Mouse (Mus musculus) intestine, embryonic 16.5 days (tissue): ENCODE data around the gene Ankk1. TPM values are rescaled to one million over a fixed set of nuclear protein-coding genes. Genes with fewer than 3 reads are reported as not detected.

ENCODE experiments used
- ATAC-seq: fragments of 200-750 bp; cut with Nextera tagmentation; 2 replicates; pipeline ENCODE4 v1.8.0; 2017; ENCODE audit warnings: moderate TSS enrichment, moderate library complexity
- H3K27ac ChIP-seq: fragments of 300-500 bp; sonication (generic); 2 replicates; pipeline ENCODE4 v1.5.1; 2014; ENCODE audit warnings: mild to moderate bottlenecking, low read length
- H3K27me3 ChIP-seq: fragments of 300-500 bp; sonication (generic); replicated peaks from 2 replicates; pipeline ENCODE4 v1.6.1; 2014; ENCODE audit warnings: low read length, control low read depth, mixed read lengths; ENCODE audit not compliant: control insufficient read depth, insufficient read depth
- H3K36me3 ChIP-seq: fragments of 300-500 bp; sonication (generic); 2 replicates; pipeline ENCODE4 v1.6.1; 2014; ENCODE audit warnings: low read length, control low read depth; ENCODE audit not compliant: control insufficient read depth, insufficient read depth
- H3K4me1 ChIP-seq: fragments of 300-500 bp; sonication (generic); 2 replicates; pipeline ENCODE4 v1.6.1; 2014; ENCODE audit warnings: low read length, control low read depth, mixed read lengths; ENCODE audit not compliant: control insufficient read depth, insufficient read depth
- H3K4me2 ChIP-seq: fragments of 300-500 bp; sonication (generic); 2 replicates; pipeline ENCODE4 v1.6.1; 2014; ENCODE audit warnings: low read depth, low read length, control low read depth
- H3K4me3 ChIP-seq: fragments of 300-500 bp; sonication (generic); 2 replicates; pipeline ENCODE4 v1.5.1; 2014; ENCODE audit warnings: mild to moderate bottlenecking, low read length
- H3K9ac ChIP-seq: fragments of 300-500 bp; sonication (generic); 2 replicates; pipeline ENCODE4 v1.6.1; 2014; ENCODE audit warnings: low read depth, low read length
- H3K9me3 ChIP-seq: fragments of 300-500 bp; sonication (generic); 2 replicates; pipeline ENCODE4 v1.6.1; 2016; ENCODE audit warnings: low read length, control low read depth; ENCODE audit not compliant: control insufficient read depth
- WGBS: fragments of 180-500 bp; shearing (Covaris S2); extraction: QIAGEN DNeasy Blood & Tissue Kit; methylation state at CpG from one replicate; pipeline ENCODE4 v1.1.7; 2014; 5-methylcytosine and 5-hydroxymethylcytosine counted together
- polyA plus RNA-seq: library from polyadenylated mRNA; unstranded; fragments of >200 nt; fragmentation: Nextera tagmentation; extraction: Ambion mirVana; gene quantifications from 2 replicates; pipeline ENCODE4 v1.2.1, GENCODE M21; 2015

Ankk1 gene
- polyA plus RNA-seq, 1 experiment from 2014 or later: not detected

DNA sequence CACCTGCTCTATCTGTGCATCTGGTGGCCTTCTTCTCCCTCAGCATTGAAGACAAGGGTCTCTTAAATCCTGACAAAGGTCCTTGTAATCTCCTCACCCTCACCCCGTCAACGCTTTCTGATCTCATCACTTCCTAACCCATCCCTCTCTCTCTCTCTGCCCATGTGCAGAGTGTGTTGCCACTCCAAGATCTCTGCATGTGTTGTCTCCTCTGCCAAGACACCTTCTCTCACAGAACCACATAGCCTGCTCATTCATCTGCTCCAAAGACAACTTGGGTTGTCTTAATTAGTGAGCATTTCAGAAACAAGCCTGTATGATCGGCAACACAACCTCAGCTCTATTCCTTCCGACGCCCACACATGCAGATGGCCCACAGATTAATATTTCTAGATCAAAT lies 3.0 kb downstream of the Ankk1 start:
- ATAC-seq: no peak
- Histone ChIP-seq H3K27ac (no peak overlapping the region), H3K36me3 (no peaks in the 10 kb centered on the region), H3K4me2 (no peak overlapping the region), H3K9me3 (no peaks in the 10 kb centered on the region), H3K9ac (no peak overlapping the region), H3K4me1 (no peaks in the 10 kb centered on the region), H3K27me3 (no peaks in the 10 kb centered on the region), H3K4me3 (no peak overlapping the region)
- 90% methylated on average over 5 of the region's 5 CpGs for WGBS

DNA sequence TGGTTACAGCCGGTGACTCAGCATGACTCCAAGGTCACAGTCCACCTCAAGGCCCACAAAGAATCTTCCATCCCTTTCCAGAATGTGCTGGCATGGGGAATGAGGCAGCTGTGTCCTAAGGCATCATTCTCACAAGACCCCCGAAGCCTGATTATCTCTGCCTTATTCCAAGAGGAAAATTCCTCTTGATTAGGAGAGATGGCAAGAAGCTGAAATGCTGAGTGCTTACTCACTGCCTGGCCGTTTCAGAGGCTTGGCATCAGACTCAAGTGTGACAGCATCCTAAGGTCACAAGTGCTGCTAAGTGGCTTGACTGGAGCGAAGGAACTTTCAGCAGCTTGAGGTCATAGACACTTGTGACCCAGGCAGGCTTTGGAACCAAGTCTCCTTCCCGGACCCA lies 16.2 kb downstream of the Ankk1 start:
- Histone ChIP-seq H3K27me3 (no peaks in the 10 kb centered on the region), H3K4me2 (no peak overlapping the region), H3K36me3 (no peaks in the 10 kb centered on the region), H3K4me3 (no peak overlapping the region), H3K27ac (no peak overlapping the region), H3K4me1 (no peaks in the 10 kb centered on the region), H3K9ac (no peak overlapping the region), H3K9me3 (no peaks in the 10 kb centered on the region)
- 75% methylated on average over 5 of the region's 5 CpGs for WGBS
- ATAC-seq: no peak

DNA sequence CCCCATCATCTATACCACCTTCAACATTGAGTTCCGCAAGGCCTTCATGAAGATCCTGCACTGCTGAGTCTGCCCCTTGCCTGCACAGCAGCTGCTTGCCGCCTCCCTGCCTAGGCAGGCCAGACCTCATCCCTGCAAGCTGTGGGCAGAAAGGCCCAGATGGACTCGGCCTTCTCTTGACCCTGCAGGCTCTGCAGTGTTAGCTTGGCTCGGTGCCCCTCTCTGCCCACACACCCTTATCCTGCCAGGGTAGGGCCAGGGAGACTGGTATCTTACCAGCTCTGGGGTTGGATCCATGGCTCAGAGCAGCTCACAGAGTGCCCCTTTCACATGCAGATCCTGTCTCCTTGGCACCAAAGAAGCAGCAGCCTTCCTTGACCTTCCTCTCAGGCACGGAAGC lies 19.8 kb downstream of the Ankk1 start:
- H3K27ac ChIP-seq: no peak overlapping the region
- H3K4me1 ChIP-seq: no peaks in the 10 kb centered on the region
- H3K36me3 ChIP-seq: no peaks in the 10 kb centered on the region
- no peak overlapping the region for H3K4me3 ChIP-seq
- H3K4me2 ChIP-seq: no peak overlapping the region
- WGBS: 85% methylated on average over 5 of the region's 5 CpGs
- ATAC-seq: no peak
- H3K9me3 ChIP-seq: no peaks in the 10 kb centered on the region
- no peak overlapping the region for H3K9ac ChIP-seq
- H3K27me3 ChIP-seq: no peaks in the 10 kb centered on the region

DNA sequence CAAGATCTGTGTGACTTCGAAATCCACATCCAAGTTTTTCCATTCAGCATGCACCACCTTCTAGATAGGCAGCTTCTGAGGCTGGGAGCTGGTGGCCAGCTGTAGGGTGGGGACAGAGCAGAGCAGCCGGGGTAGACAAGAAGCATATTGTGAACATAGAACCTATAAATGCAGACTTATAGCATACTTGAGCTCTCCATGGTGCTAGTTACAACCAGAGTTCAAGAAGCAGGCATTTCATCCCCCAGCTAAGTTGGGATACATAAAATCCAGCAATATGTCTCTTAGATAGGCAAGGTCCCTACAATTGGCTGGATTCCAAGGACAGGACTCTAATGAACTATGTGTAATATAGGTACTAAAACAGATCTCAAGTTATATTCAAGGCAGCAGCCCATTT lies 23.1 kb downstream of the Ankk1 start:
- no peak overlapping the region for H3K9ac ChIP-seq
- no peaks in the 10 kb centered on the region for H3K9me3 ChIP-seq

DNA sequence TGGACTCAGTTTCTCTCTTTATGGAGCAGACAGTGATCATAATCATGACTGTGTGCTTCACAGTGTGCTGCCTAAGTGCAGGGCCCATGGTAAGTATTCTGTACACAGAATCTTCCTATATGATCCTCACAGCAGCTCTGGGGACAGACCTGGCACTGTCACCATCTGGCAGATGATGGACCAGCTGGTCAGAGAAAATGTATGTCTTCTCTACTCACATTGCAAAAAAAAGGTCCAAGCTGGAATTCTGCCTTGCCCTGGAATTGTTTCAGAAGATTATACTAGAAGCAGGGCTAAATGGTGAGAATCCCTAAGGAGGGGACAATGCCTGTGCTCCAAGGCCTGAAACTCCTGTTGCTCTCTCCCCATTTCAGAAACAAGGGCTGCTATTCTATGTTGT lies 30.8 kb downstream of the Ankk1 start:
- Histone ChIP-seq H3K4me1 (no peaks in the 10 kb centered on the region), H3K9me3 (no peaks in the 10 kb centered on the region), H3K36me3 (no peaks in the 10 kb centered on the region), H3K27ac (no peak overlapping the region), H3K27me3 (no peaks in the 10 kb centered on the region), H3K9ac (no peak overlapping the region), H3K4me3 (no peak overlapping the region), H3K4me2 (no peak overlapping the region)
- ATAC-seq: no peak

More for the DNA sequence above, 23.1 kb downstream of the Ankk1 start:
- WGBS: 65% methylated on average over 2 of the region's 2 CpGs
- Histone ChIP-seq H3K27me3 (no peaks in the 10 kb centered on the region), H3K4me1 (no peaks in the 10 kb centered on the region), H3K4me3 (no peak overlapping the region), H3K4me2 (no peak overlapping the region), H3K27ac (no peak overlapping the region), H3K36me3 (no peaks in the 10 kb centered on the region)
- no peak for ATAC-seq

DNA sequence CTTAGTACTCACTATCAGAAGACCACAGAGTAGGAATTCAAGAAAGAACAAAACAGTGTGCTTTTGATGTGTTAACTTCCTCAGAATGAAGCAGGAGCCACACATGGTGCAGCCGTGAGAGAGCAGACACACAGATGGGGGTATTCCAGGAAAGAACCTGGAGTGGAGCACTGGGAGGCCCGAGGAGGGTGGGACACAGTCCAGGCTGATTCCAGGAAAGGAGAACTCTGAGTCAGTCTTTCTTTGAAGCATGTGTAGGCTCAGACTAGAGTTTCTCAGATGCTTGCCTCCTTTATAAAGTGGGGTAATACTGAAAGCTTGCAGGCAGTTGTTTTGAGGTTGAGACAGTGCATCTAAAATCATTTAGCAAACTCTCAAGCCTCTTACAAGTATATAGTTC lies 34.6 kb downstream of the Ankk1 start:
- Histone ChIP-seq H3K27me3 (no peaks in the 10 kb centered on the region), H3K27ac (no peak overlapping the region), H3K9me3 (no peaks in the 10 kb centered on the region), H3K4me1 (no peaks in the 10 kb centered on the region), H3K36me3 (no peaks in the 10 kb centered on the region), H3K4me3 (no peak overlapping the region), H3K9ac (no peak overlapping the region), H3K4me2 (no peak overlapping the region)
- WGBS: 50% methylated on average over 2 of the region's 2 CpGs
- no peak for ATAC-seq

DNA sequence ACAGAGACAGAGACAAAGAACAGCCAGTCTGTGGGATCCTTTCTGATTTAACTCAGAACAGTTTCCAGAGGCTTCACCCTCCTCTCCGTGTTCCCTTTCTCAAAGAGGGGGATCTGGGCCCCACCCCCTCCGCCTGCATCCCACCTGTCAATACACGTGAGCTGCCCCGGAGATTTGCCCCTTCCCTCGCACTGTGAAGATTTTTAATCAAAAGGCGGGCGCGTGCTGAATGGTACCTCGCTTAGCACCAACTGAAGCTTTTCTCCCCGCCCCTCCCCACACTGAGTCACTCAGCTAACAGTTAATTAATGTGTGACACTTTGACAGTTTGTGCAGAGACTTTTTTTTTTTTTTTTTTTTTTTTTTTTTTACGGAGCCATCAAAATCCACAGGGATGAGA lies 40.7 kb downstream of the Ankk1 start:
- ATAC-seq: no peak
- no peak overlapping the region for H3K4me3 ChIP-seq
- 38% methylated on average over 11 of the region's 11 CpGs for WGBS

DNA sequence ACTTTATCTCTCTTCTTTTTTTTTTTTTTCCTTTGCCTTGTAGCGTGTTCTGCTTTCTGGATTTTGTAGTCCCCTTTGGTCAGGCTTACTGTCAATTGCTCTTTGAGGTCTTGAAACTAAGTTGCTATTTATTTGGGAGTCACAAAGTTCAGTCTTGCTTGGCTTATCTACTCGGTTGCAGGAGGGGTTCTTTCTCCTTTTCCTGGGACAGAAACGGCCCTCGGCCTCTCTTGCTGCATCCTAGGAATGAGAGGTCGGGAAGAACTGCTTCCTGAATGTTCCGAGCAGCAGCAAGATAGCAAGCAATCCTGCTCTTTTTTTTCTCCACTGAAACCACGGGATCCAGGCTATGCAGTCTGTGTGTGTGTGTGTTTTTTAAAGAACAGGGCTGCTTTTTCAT lies 41.5 kb downstream of the Ankk1 start:
- Histone ChIP-seq H3K9me3 (no peaks in the 10 kb centered on the region), H3K4me2 (no peak overlapping the region), H3K27ac (no peak overlapping the region), H3K4me1 (no peaks in the 10 kb centered on the region), H3K27me3 (no peaks in the 10 kb centered on the region), H3K9ac (no peak overlapping the region), H3K36me3 (no peaks in the 10 kb centered on the region), H3K4me3 (no peak overlapping the region)
- no peak for ATAC-seq
- WGBS: 23% methylated on average over 7 of the region's 7 CpGs

More for the DNA sequence above, 40.7 kb downstream of the Ankk1 start:
- Histone ChIP-seq H3K36me3 (no peaks in the 10 kb centered on the region), H3K27me3 (no peaks in the 10 kb centered on the region), H3K4me2 (no peak overlapping the region), H3K9me3 (no peaks in the 10 kb centered on the region), H3K4me1 (no peaks in the 10 kb centered on the region), H3K9ac (no peak overlapping the region), H3K27ac (no peak overlapping the region)

DNA sequence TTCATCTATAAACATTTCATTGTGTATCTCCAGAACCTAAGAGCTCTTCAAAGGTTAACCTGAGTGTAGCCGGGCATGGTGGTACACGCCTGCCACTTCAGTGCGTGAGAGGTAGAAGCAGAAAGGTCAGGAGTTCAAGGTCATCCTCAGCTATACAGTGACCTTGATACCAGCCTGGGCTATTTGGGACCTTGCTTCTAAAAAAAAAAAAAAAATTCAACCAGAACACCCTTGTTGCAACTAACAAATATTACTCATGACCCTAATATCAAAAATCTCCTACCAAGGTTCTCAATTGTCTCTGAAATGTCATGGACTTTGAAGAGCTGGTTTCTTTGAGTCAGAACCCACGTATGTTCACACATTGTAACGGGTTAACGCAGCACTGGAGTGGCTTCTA lies 42.0 kb downstream of the Ankk1 start:
- Histone ChIP-seq H3K27ac (no peak overlapping the region), H3K9ac (no peak overlapping the region), H3K27me3 (no peaks in the 10 kb centered on the region), H3K4me3 (no peak overlapping the region), H3K36me3 (no peaks in the 10 kb centered on the region), H3K9me3 (no peaks in the 10 kb centered on the region), H3K4me2 (no peak overlapping the region), H3K4me1 (no peaks in the 10 kb centered on the region)
- ATAC-seq: no peak
- WGBS: 88% methylated on average over 6 of the region's 6 CpGs

DNA sequence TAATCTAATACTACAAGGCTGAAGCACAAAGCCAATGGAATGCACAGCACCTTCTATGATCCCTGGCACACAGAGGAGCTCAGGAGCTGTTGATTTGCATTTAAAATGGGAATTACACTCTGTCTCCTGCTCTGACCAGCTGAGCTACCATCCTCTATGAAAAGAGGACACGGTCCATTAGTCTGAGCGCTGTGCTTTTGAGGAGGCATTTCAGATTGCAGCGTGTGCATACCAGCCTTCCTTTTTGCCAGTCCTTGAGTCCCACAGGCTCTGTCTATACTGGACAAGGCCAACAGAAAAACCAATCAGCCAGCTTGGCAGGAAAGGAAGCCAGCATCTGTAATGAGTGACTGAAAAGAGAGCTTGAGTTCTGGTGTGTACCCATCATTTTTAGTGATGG lies 42.8 kb downstream of the Ankk1 start:
- WGBS: 87% methylated on average over 3 of the region's 3 CpGs
- H3K4me1 ChIP-seq: no peaks in the 10 kb centered on the region
- H3K4me2 ChIP-seq: no peak overlapping the region

More for the DNA sequence above, 42.8 kb downstream of the Ankk1 start:
- Histone ChIP-seq H3K4me3 (no peak overlapping the region), H3K9me3 (no peaks in the 10 kb centered on the region), H3K36me3 (no peaks in the 10 kb centered on the region), H3K9ac (no peak overlapping the region), H3K27ac (no peak overlapping the region), H3K27me3 (no peaks in the 10 kb centered on the region)
- ATAC-seq: no peak
